Mouse (Mus musculus) NIH3T3 (cell line): ENCODE results near the gene Lrif1.
"Not testable (repeated sequence)": the region's sequence is repeated elsewhere in the genome, so short reads cannot be mapped to it uniquely, and the experiment has no call there.

Source experiments
- DNase-seq: peaks from one replicate; pipeline ENCODE4 v3.0.0-alpha.2; 2012; ENCODE audit warnings: low read depth

The Lrif1 gene

DNA sequence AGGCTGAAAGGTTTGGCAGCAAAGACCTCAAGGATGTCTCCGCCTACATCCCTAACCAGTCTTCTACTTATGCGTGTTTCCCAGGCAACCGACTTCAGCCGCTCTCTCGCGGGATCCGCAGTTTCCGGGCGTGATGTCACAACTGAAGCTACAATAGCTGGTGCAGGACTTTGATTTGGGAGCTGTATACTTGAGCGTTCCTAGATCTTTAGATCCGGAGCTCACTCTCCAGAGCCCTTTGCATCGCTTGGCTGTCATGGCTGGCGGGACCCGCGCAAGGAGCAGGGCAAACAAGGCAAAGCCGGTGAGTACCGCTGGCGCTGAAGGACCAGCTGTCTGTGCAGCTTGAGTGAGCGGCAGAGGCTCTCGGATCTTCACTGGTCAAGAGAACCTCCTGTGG lies at the start of gene Lrif1:
TSS of gene Lrif1 (plus strand) at position 158 of the 400 bp plus-strand sequence.
- peak; percentile 78 for DNase-seq

DNA sequence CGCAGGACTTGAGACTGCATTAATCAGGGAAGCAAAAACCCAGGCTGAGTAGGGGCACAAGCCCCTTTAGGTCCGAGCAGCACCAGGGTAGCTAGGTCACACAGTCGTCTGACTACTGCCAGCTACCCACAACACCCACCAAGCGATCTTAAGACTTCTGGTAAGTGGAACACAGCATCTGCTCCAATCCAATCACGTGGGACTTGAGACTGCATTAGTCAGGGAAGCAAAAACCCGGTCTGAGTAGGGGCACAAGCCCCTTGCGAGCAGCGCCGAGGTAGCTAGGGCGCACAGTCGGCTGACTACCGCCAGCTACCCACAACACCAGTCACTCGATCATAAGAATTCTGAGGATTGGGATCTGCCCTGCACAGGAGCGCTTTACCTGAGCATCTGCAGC lies 12.0 kb upstream of the Lrif1 start:
- not testable (repeated sequence) for DNase-seq

DNA sequence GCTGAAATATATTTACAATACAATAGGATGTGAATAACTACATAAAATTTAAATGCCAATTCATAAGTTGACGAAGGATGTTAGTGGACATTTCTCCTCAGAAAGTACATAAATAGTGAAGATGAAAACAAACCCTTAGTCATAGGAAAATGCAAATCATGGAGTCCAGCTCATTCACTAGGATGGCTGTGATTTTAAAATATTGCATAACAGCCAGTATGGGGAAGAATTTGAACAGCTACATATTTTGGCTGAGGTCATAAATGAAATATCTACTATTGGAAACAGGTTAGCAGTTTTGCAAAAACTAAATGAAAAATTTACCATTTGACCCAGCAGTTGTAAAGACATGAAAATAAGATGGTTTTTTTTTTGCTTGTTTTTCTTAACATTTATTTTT lies 594 bp downstream of the Lrif1 start:
- peak; percentile 26 for DNase-seq

DNA sequence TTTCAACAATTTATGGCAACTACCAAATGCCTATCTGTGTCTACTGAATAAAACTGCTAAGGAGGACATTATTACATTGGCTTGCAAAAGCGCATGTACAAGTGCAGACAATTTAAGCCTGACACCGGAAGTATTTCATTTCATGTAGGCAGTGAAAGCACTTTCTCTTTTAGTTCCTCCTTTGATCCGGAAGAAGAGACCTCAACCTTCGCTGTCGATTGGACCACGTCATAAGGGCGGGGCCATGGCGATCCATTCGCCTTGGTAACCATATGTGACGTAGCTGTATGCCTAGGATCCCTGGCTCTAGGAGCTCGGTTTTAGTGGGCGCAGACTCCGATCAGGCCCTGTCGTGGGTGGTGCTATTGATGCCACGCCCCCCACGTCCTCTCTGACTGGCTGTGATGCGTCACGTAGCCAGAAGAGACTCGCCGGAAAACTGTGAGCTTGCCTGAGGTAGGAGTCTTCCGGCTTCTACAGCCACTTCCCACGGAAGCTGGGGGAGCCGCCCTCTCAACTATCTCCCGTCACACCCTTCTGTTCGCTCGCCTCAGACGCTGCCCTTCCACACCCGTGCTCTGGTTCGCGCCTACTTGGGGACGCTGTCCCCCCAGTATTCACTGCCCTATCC lies 36.7 kb downstream of the Lrif1 start:
- DNase-seq: peak; percentile 99

DNA sequence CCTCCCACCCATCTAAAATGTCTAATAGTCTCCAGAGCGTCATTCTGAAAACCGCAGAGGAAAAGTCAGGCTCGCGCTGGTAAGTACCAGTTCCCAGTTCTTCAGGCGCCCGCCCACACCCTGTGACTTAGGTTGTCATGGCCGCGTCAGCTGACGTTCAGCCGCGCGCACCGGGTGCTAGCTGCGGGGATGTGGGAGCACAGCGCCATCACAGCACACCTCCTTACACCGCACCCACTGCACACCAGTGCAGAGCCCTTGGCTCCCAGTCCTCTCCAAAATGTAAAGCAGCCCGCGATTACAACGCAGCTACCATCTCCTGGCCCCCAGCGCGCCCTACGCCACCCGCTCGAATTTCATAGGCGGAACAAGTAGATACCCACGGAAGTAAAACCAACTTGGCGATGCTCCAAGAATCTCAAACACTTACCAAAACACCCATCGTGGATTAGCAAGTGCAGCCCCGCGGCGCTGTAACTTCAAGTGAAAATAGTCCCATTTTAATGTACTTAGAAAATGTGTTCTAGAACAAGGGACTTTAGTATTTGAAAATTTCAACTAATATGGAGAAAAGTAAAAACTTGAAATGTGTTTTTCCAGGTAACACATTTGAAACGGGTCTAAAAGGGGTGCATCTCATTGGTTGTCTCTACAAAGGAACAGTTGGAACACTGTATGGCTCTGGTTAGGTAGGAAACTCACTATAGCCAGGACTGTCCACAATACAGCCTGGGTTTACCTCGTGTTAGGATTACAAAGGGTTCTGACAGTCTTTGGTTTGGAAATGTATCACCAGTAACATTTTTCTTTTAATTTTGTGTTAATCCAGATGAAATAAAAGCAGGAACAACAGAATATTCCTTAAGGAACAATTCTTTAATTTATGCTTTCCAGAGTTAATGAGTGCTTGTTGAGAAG lies 37.5 kb downstream of the Lrif1 start:
- DNase-seq: peak; percentile 93

DNA sequence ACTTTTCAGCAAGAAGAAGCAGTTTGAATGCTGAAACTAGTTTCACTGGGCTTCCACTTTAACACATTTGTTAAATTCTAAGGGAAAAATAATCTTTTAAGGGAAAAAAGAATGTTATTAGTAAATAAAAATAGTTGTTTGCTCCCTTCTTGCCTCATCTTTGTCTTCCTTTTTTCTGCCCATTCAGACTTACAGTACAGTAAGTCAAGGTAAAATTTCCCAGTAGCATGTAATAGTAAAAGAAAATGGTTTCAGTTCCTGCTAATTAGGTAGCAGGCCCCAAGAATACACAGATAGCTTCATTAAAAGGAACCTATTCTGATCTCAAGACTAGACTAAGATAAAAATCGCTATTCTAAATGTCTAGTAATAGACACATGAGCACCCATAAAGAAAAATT lies 71.1 kb downstream of the Lrif1 start:
- DNase-seq: no peak

DNA sequence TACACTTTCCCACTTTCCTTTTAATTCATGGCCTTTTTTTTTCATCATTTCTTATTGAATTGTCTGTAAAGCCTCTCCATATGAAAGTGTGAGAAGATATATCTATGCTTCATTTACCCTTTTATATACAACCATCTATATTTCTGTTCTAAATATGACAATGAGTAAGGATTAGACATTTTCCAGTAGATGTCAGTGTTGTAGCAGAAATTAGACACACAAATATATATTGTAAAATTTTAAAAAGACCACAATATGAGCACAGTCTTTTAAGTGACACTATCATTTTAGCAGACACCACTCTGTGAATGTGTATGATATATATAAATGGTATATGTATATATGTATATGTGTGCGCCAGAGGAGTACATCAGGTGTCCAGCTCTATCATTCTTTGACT lies 87.0 kb downstream of the Lrif1 start:
- peak; percentile 9 for DNase-seq

DNA sequence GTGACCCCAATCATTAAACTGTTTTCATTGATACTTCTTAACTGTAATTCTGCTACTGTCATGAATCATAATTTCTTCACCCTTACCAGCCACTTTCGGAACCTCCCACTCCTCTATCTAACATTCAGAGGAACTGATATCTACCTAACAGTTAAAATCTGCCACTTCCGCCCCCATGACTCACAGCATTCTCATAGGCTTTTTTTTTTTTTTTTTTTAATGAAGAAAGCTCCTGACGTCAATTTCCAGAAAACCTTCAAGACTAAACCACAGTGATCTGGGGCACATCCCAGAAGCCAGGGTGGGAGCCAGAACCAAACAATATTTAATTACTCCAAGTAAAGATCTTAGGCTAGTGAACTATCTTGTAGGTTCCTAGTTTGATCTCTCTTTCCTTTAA lies 100.3 kb downstream of the Lrif1 start:
- DNase-seq: peak; percentile 16
